Mouse (Mus musculus) thymus, adult 2 months (tissue): ENCODE measurements around the gene Gls2.

ENCODE experiments used
- CTCF ChIP-seq: fragments of 200-500 bp; IDR thresholded peaks from 2 replicates; pipeline ENCODE4 v1.5.1; 2012; ENCODE audit warnings: mild to moderate bottlenecking, control low read depth, low read length, moderate library complexity, borderline replicate concordance; ENCODE audit not compliant: control insufficient read depth, poor library complexity, insufficient read depth; ENCODE audit errors: extremely low read depth
- POLR2A ChIP-seq: fragments of 200-500 bp; IDR thresholded peaks from 2 replicates; pipeline ENCODE4 v1.6.1; 2012; ENCODE audit warnings: mild to moderate bottlenecking, low read length, control low read depth, moderate library complexity; ENCODE audit not compliant: control insufficient read depth, poor library complexity, insufficient read depth; ENCODE audit errors: extremely low read depth

DNA sequence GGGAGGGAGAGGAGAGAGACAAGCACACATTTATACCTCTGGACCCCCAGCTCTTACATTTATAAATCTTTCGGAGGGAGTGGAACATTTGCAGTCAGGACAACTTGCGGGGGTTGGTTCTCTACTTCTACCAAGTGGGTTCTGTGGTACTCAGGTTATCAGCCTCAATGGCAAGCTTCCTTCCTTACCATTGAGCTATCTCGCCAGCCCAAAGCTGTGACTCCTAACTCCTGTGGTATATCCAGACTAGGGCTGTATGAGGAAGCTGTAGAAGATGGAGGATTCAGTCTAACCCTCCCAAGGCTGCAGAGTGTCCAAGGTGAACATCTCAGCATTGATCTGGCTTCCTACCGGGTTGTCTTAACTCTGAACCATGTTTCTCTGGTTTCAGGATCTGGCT is 44.9 kb downstream of the Gls2 start:
- TF ChIP-seq CTCF (no peak), POLR2A (no peak)
